Mouse (Mus musculus) adrenal gland, postnatal 10 days (tissue): ENCODE data around the gene Vmn1r188. TPM values are rescaled to one million over a fixed set of nuclear protein-coding genes. Genes with fewer than 3 reads are reported as not detected.
"Not testable (repeated sequence)": the region's sequence is repeated elsewhere in the genome, so short reads cannot be mapped to it uniquely, and the experiment has no call there.

Experiments
- DNase-seq: peaks from one replicate; pipeline ENCODE4 v3.0.0; 2021; ENCODE audit warnings: mixed read lengths
- microRNA-seq: library from miRNA; unstranded; fragments of <30 nt; microRNA quantifications from one replicate; pipeline ENCODE4 v1.2.0, GENCODE M21; 2021
- total RNA-seq, 2 experiments: library from RNA; stranded (reverse); gene quantifications; 2 replicates each; pipeline ENCODE4 v1.2.3; 2021

Gene Vmn1r188
- total RNA-seq, 2 experiments from 2014 or later, result not detected

GRCm38 (mm10) chr13:22049737-22050440 lies 34.4 kb upstream of the Vmn1r188 start:
- DNase-seq, result peak; percentile 50

GRCm38 (mm10) chr13:22050591-22051522 lies 33.4 kb upstream of the Vmn1r188 start:
- DNase-seq, result peak; percentile 94

GRCm38 (mm10) chr13:22051523-22051859 lies 32.7 kb upstream of the Vmn1r188 start:
- no peak for DNase-seq

GRCm38 (mm10) chr13:22053754-22054153 lies 30.5 kb upstream of the Vmn1r188 start:
- DNase-seq, result no peak

GRCm38 (mm10) chr13:22061422-22061821 lies 22.8 kb upstream of the Vmn1r188 start:
- no peak for DNase-seq

- DNase-seq, result no peak
Measured at GRCm38 (mm10) chr13:22063468-22063867, 20.8 kb upstream of the Vmn1r188 start.

GRCm38 (mm10) chr13:22105724-22106123 lies 21.5 kb downstream of the Vmn1r188 start, which contains the start of gene Vmn1r189:
Vmn1r189 (minus strand) TSS chr13:22105824.
- not testable (repeated sequence) for DNase-seq

- not testable (repeated sequence) for DNase-seq
Measured at GRCm38 (mm10) chr13:22136495-22137293, 52.5 kb downstream of the Vmn1r188 start.

Small RNA genes lying within 50 kb of the gene (microRNA-seq; reads per million reads assigned to microRNA genes)
- not detected for gene Gm26300
- gene Gm44390, result not detected
- not detected for gene Gm44486

Other genes with a start within 250 kb of the Vmn1r188 start
- gene Zfp184, start 139.3 kb upstream of the Vmn1r188 start, total RNA-seq, result 1 to 10 TPM; 2.0 to 2.4 TPM
- not detected for gene Pom121l2, start 103.2 kb upstream of the Vmn1r188 start, total RNA-seq
- gene Prss16, start 74.7 kb upstream of the Vmn1r188 start, total RNA-seq, result not detected
- gene Hist1h2ah, start 48.9 kb upstream of the Vmn1r188 start, total RNA-seq, result 100 to 1,000 TPM; 239 to 319 TPM
- gene Hist1h2bk, start 48.6 kb upstream of the Vmn1r188 start, total RNA-seq, result 100 to 1,000 TPM; 299 to 338 TPM
- gene Hist1h4i, start 43.1 kb upstream of the Vmn1r188 start, total RNA-seq, result 100 to 1,000 TPM; 136 to 154 TPM
- 100 to 1,000 TPM; 237 to 260 TPM for gene Hist1h2ag, start 41.5 kb upstream of the Vmn1r188 start, total RNA-seq
- 100 to 1,000 TPM; 170 to 209 TPM for gene Hist1h2bj, start 41.2 kb upstream of the Vmn1r188 start, total RNA-seq
- gene Vmn1r189, start 21.4 kb downstream of the Vmn1r188 start, total RNA-seq, result not detected
- not detected for gene Vmn1r191, start 99.5 kb downstream of the Vmn1r188 start, total RNA-seq
- gene Vmn1r192, start 106.7 kb downstream of the Vmn1r188 start, total RNA-seq, result not detected
- not detected for gene Vmn1r193, start 138.7 kb downstream of the Vmn1r188 start, total RNA-seq
- not detected for gene Vmn1r194, start 159.8 kb downstream of the Vmn1r188 start, total RNA-seq
- gene Vmn1r195, start 186.1 kb downstream of the Vmn1r188 start, total RNA-seq, result not detected
- not detected for gene Vmn1r196, start 205.5 kb downstream of the Vmn1r188 start, total RNA-seq
- gene Vmn1r197, start 240.1 kb downstream of the Vmn1r188 start, total RNA-seq, result not detected